Mouse (Mus musculus) right cerebral cortex, postnatal 25 days (tissue): ENCODE data around the gene Gm21836.
"Not testable (repeated sequence)": the region's sequence is repeated elsewhere in the genome, so short reads cannot be mapped to it uniquely, and the experiment has no call there.

Experiments
- DNase-seq: peaks from one replicate; pipeline ENCODE4 v3.0.0; 2022

Gene Gm21836

GRCm38 (mm10) chr9:124493693-124494092 lies at the start of gene Gm21836:
Gene Gm21836 (minus strand): TSS chr9:124493793.
- DNase-seq, result not testable (repeated sequence)

GRCm38 (mm10) chr9:124480361-124480980 lies 13.1 kb downstream of the Gm21836 start:
- not testable (repeated sequence) for DNase-seq

GRCm38 (mm10) chr9:124478081-124478480 lies 15.5 kb downstream of the Gm21836 start:
- DNase-seq, result no peak

- DNase-seq, result no peak
Measured at GRCm38 (mm10) chr9:124476096-124476902, 17.3 kb downstream of the Gm21836 start, which contains the start of gene Ppp2r3d. Gene Ppp2r3d (minus strand): TSS chr9:124476898.

- DNase-seq, result no peak
Measured at GRCm38 (mm10) chr9:124475689-124476088, 17.9 kb downstream of the Gm21836 start.

GRCm38 (mm10) chr9:124456572-124456971 lies 37.0 kb downstream of the Gm21836 start:
- no peak for DNase-seq
